Mouse (Mus musculus) neural tube, embryonic 13.5 days (tissue): ENCODE results near the gene Gm20388. TPM values are rescaled to one million over a fixed set of nuclear protein-coding genes. Genes with fewer than 3 reads are reported as not detected.
A peak's percentile ranks its signal among the peaks of the same experiment; 100 is the strongest.

Source experiments
- ATAC-seq: fragments of 200-750 bp; cut with Nextera tagmentation; 2 replicates; pipeline ENCODE4 v1.8.0; 2017; ENCODE audit warnings: low read depth, mild to moderate bottlenecking, moderate TSS enrichment, moderate library complexity
- H3K27ac ChIP-seq: fragments of 300-500 bp; sonication (generic); replicated peaks from 2 replicates; pipeline ENCODE4 v1.5.1; 2015; ENCODE audit warnings: moderate library complexity, mild to moderate bottlenecking, inconsistent platforms
- H3K27me3 ChIP-seq: fragments of 300-500 bp; sonication (generic); 2 replicates; pipeline ENCODE4 v1.6.1; 2015; ENCODE audit warnings: mild to moderate bottlenecking, inconsistent platforms
- H3K36me3 ChIP-seq: fragments of 300-500 bp; sonication (generic); 2 replicates; pipeline ENCODE4 v1.6.1; 2015; ENCODE audit warnings: mild to moderate bottlenecking, inconsistent platforms
- H3K4me1 ChIP-seq: fragments of 300-500 bp; sonication (generic); replicated peaks from 2 replicates; pipeline ENCODE4 v1.6.1; 2015; ENCODE audit warnings: inconsistent platforms
- H3K4me2 ChIP-seq: fragments of 300-500 bp; sonication (generic); 2 replicates; pipeline ENCODE4 v1.6.1; 2015; ENCODE audit warnings: inconsistent platforms, mild to moderate bottlenecking, moderate library complexity
- H3K4me3 ChIP-seq: fragments of 300-500 bp; sonication (generic); 2 replicates; pipeline ENCODE4 v1.5.1; 2015; ENCODE audit warnings: mild to moderate bottlenecking, inconsistent platforms
- H3K9ac ChIP-seq: fragments of 300-500 bp; sonication (generic); 2 replicates; pipeline ENCODE4 v1.6.1; 2015; ENCODE audit warnings: moderate library complexity, mild to moderate bottlenecking, inconsistent platforms
- H3K9me3 ChIP-seq: fragments of 300-500 bp; sonication (generic); 2 replicates; pipeline ENCODE4 v1.6.1; 2016; ENCODE audit warnings: inconsistent platforms
- WGBS: fragments of 180-500 bp; shearing (Covaris S2); methylation state at CpG from one replicate; pipeline ENCODE4 v1.1.7; 2015; 5-methylcytosine and 5-hydroxymethylcytosine counted together
- polyA plus RNA-seq: library from polyadenylated mRNA; unstranded; fragments of >200 nt; fragmentation: Nextera tagmentation; extraction: Ambion mirVana; gene quantifications from 2 replicates; pipeline ENCODE4 v1.2.1, GENCODE M21; 2015

Gm20388 gene
- polyA plus RNA-seq, 1 experiment from 2014 or later, result 0.27 TPM

- 67% methylated on average over 5 of the region's 5 CpGs for WGBS
- H3K27me3 ChIP-seq, result no peaks in the 10 kb centered on the region
- H3K4me2 ChIP-seq, result no peak overlapping the region
- no peak overlapping the region for H3K4me3 ChIP-seq
- H3K4me1 ChIP-seq, result peaks cover 5% of the 10 kb centered on the region; the same call in 1 of the 2 replicates
- H3K36me3 ChIP-seq, result no peaks in the 10 kb centered on the region
- no peak overlapping the region for H3K9ac ChIP-seq
- H3K9me3 ChIP-seq, result no peaks in the 10 kb centered on the region
- no peak for ATAC-seq
- no peak overlapping the region for H3K27ac ChIP-seq
Observed at GRCm38 (mm10) chr8:122875186-122875585, 2964.5 kb downstream of the Gm20388 start.

DNA sequence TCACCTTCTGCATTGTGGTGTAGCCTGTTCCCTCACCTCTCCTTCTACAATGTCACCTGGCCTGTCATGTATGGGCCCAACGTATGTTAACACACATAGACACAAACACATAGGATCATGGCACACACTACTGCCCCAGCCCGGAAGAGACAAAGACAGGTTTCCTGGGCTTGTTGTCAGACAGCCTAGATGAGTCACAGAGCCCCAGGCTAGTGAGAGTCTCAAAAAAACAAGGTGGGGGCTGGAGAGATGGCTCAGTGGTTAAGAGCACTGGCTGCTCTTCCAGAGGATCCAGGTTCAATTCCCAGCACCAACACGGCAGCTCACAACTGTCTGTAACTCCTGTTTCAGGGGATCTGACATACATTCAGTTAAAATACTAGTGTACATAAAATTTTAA lies 2967.6 kb downstream of the Gm20388 start:
- H3K27ac ChIP-seq, result no peak overlapping the region
- no peak for ATAC-seq
- H3K27me3 ChIP-seq, result no peaks in the 10 kb centered on the region
- H3K9ac ChIP-seq, result no peak overlapping the region
- peaks cover 17% of the 10 kb centered on the region for H3K36me3 ChIP-seq
- H3K9me3 ChIP-seq, result no peaks in the 10 kb centered on the region
- WGBS, result 90% methylated on average over 3 of the region's 3 CpGs
- no peak overlapping the region for H3K4me3 ChIP-seq
- H3K4me2 ChIP-seq, result no peak overlapping the region
- no peaks in the 10 kb centered on the region; the same call in 1 of the 2 replicates for H3K4me1 ChIP-seq

GRCm38 (mm10) chr8:122880302-122880701 lies 2969.7 kb downstream of the Gm20388 start:
- WGBS, result 34% methylated on average over 3 of the region's 3 CpGs
- H3K4me2 ChIP-seq, result no peak overlapping the region
- no peak for ATAC-seq
- no peaks in the 10 kb centered on the region; the same call in 1 of the 2 replicates for H3K4me1 ChIP-seq
- no peaks in the 10 kb centered on the region for H3K9me3 ChIP-seq
- H3K27me3 ChIP-seq, result no peaks in the 10 kb centered on the region
- no peak overlapping the region for H3K9ac ChIP-seq
- no peak overlapping the region for H3K27ac ChIP-seq
- H3K36me3 ChIP-seq, result peaks cover 37% of the 10 kb centered on the region
- no peak overlapping the region for H3K4me3 ChIP-seq

DNA sequence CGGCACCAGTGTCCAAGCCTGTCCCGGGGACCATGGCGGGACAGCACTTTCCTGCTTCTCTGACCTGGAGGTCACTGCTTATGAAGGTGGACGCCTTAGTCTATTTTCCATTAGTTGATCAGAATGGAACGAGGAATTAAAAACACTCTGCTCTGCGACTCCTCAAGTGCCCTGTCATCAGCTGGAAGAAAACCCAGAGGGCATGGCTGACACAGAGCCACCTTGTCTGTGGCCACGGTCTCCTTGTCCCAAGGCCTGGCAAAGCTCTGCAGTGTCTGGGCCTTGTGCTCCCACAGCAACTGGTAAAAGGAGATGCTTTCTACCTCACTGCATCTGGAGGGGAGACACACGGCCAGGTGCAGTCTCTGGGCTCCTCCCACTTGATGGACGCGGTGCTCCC lies 2973.0 kb downstream of the Gm20388 start:
- peaks cover 71% of the 10 kb centered on the region for H3K36me3 ChIP-seq
- H3K9me3 ChIP-seq, result no peaks in the 10 kb centered on the region
- 91% methylated on average over 10 of the region's 10 CpGs for WGBS
- H3K4me3 ChIP-seq, result no peak overlapping the region
- H3K27ac ChIP-seq, result no peak overlapping the region
- no peak for ATAC-seq
- no peak overlapping the region for H3K9ac ChIP-seq
- H3K4me2 ChIP-seq, result no peak overlapping the region
- no peaks in the 10 kb centered on the region; the same call in 1 of the 2 replicates for H3K4me1 ChIP-seq
- no peaks in the 10 kb centered on the region for H3K27me3 ChIP-seq

- no peak overlapping the region for H3K4me3 ChIP-seq
- H3K9ac ChIP-seq, result no peak overlapping the region
- H3K4me1 ChIP-seq, result no peaks in the 10 kb centered on the region
- H3K27me3 ChIP-seq, result no peaks in the 10 kb centered on the region
- peaks cover 97% of the 10 kb centered on the region for H3K36me3 ChIP-seq
- no peak overlapping the region for H3K27ac ChIP-seq
- H3K4me2 ChIP-seq, result no peak overlapping the region
- 86% methylated on average over 12 of the region's 12 CpGs for WGBS
- H3K9me3 ChIP-seq, result no peaks in the 10 kb centered on the region
- ATAC-seq, result no peak
Observed at GRCm38 (mm10) chr8:122891440-122891839, 2980.8 kb downstream of the Gm20388 start.

DNA sequence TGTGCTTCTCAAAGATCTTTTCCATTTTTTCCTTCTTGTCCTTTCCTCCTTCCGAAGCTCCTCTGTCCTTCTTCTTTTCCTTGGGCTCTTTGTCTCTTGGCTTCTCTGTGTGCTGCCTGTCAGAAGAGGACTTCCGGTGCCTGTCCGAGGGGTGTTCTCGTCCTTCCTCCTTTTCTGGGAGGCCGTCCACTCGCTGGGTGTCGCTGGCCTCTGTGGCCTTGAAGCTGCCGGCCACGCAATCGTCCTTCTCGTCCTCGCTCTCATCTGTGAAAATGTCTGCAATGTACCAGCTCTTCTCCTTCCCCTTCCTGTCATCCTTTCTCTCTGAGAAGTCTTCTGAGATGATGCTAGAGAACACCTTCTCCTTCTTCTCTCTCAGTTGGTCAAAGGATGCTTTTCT lies 2982.8 kb downstream of the Gm20388 start:
- ATAC-seq, result no peak
- Histone ChIP-seq H3K9ac (0 out of 2 replicates have a peak overlapping the region, but pooled peaks have one; percentile 8), H3K9me3 (no peaks in the 10 kb centered on the region), H3K4me1 (no peaks in the 10 kb centered on the region), H3K27ac (no peak overlapping the region), H3K27me3 (no peaks in the 10 kb centered on the region), H3K4me2 (no peak overlapping the region), H3K36me3 (peaks cover 97% of the 10 kb centered on the region), H3K4me3 (no peak overlapping the region)
- WGBS, result 95% methylated on average over 12 of the region's 12 CpGs

DNA sequence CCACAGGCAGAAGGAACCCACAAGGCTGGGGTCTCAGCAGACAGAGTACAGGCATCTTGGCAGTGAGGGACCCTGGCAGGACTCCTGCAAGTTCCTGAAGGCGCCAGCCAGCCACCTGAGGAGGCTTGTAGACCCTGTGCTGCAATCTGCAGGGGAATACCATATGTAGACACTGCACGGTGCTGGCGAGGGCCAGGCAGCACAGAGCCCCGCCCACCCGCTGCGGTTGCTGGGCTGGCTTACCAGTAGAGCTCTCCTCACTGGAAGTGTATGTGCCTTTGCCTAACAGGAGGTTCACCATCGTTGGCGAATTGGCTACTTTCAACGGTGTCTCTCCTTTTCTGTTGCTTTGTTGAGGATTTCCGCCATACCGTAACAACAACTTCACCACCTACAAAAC lies 2985.7 kb downstream of the Gm20388 start:
- H3K9ac ChIP-seq, result no peak overlapping the region
- H3K4me2 ChIP-seq, result no peak overlapping the region
- no peaks in the 10 kb centered on the region for H3K9me3 ChIP-seq
- H3K36me3 ChIP-seq, result peaks cover 85% of the 10 kb centered on the region
- no peaks in the 10 kb centered on the region for H3K27me3 ChIP-seq
- H3K27ac ChIP-seq, result no peak overlapping the region
- H3K4me1 ChIP-seq, result no peaks in the 10 kb centered on the region
- H3K4me3 ChIP-seq, result no peak overlapping the region
- WGBS, result 95% methylated on average over 11 of the region's 11 CpGs
- no peak for ATAC-seq

- no peak for ATAC-seq
- Histone ChIP-seq H3K27me3 (no peaks in the 10 kb centered on the region), H3K36me3 (peaks cover 76% of the 10 kb centered on the region), H3K4me3 (no peak overlapping the region), H3K4me1 (no peaks in the 10 kb centered on the region), H3K27ac (no peak overlapping the region), H3K4me2 (no peak overlapping the region), H3K9ac (no peak overlapping the region), H3K9me3 (no peaks in the 10 kb centered on the region)
- 94% methylated on average over 8 of the region's 8 CpGs for WGBS
Observed at GRCm38 (mm10) chr8:122897200-122897599, 2986.6 kb downstream of the Gm20388 start.

DNA sequence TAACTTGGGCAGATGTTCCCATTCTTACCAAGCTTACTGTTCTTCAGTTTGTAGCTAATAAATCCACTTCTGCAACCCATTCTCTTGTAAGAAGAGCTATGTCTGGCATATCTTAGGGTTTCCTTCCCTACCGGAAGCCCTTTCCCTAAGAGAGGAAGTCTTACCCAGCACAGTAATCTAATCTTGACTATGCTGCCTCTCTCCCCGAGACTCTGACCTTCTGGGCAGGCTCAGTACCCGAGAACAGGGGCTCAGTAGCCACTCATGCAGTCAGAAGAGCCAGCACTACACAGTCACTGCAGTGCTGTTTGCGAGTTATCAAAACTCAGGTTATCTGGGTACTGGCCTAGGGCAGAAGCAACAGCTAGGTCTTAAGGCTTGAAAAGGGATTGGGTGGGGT lies 2987.4 kb downstream of the Gm20388 start:
- 90% methylated on average over 4 of the region's 4 CpGs for WGBS
- Histone ChIP-seq H3K9ac (no peak overlapping the region), H3K27ac (no peak overlapping the region), H3K27me3 (no peaks in the 10 kb centered on the region), H3K4me3 (no peak overlapping the region), H3K36me3 (peaks cover 68% of the 10 kb centered on the region), H3K4me1 (no peaks in the 10 kb centered on the region), H3K4me2 (no peak overlapping the region), H3K9me3 (no peaks in the 10 kb centered on the region)
- ATAC-seq, result no peak

DNA sequence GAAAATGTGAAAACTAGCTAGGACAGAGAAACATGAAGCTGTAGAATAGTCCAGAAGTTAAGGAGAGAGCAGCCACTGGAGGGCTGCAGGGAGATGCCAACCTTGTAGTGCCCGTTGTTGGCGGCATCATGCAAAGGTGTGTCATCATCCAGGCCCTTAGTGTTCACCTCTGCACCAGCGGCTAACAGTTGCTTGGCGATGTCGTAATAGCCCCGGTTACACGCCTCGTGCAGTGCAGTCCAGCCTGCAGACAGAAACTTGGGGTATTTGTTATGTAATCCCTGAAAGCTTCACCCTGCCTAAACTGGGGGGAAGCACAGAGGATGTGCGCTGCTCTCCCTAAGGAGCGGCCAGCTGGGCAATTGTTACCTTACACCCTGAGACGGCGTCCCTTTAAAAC lies 2987.8 kb downstream of the Gm20388 start:
- Histone ChIP-seq H3K4me2 (no peak overlapping the region), H3K36me3 (peaks cover 63% of the 10 kb centered on the region), H3K4me1 (no peaks in the 10 kb centered on the region), H3K4me3 (no peak overlapping the region), H3K27ac (no peak overlapping the region), H3K9me3 (no peaks in the 10 kb centered on the region), H3K9ac (no peak overlapping the region), H3K27me3 (no peaks in the 10 kb centered on the region)
- WGBS, result 94% methylated on average over 12 of the region's 12 CpGs
- ATAC-seq, result no peak

- no peak for ATAC-seq
- peaks cover 57% of the 10 kb centered on the region for H3K36me3 ChIP-seq
- no peaks in the 10 kb centered on the region for H3K27me3 ChIP-seq
- no peak overlapping the region for H3K4me3 ChIP-seq
- H3K4me1 ChIP-seq, result no peaks in the 10 kb centered on the region
- H3K27ac ChIP-seq, result no peak overlapping the region
- H3K9ac ChIP-seq, result no peak overlapping the region
- H3K9me3 ChIP-seq, result no peaks in the 10 kb centered on the region
- WGBS, result 71% methylated on average over 5 of the region's 5 CpGs
- no peak overlapping the region for H3K4me2 ChIP-seq
Observed at GRCm38 (mm10) chr8:122899085-122899484, 2988.4 kb downstream of the Gm20388 start.

DNA sequence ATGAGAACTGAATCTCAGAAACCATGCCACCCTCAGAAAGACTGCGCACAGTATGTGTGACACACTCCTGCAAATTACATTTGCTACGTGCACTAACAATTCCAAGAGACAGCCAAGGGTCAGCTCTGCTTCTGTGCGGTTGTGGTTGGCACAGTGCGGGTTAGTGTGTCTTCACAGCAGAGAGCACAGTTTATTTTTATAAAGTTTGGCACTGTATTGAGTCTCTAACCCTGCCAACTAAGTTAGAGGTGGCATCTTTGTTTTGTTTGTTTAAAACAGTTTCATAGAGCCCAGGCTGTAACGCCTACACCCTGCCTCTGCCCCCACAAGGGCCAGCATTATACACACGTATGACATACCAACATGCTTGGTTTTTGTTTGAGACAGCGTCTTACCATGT lies 2990.8 kb downstream of the Gm20388 start:
- H3K9ac ChIP-seq, result no peak overlapping the region
- no peak for ATAC-seq
- 93% methylated on average over 7 of the region's 7 CpGs for WGBS
- H3K4me1 ChIP-seq, result peaks cover 4% of the 10 kb centered on the region
- no peak overlapping the region for H3K4me2 ChIP-seq
- H3K4me3 ChIP-seq, result no peak overlapping the region
- no peaks in the 10 kb centered on the region for H3K9me3 ChIP-seq
- H3K27me3 ChIP-seq, result no peaks in the 10 kb centered on the region
- peaks cover 33% of the 10 kb centered on the region for H3K36me3 ChIP-seq
- H3K27ac ChIP-seq, result no peak overlapping the region

GRCm38 (mm10) chr8:122901892-122902515 lies 2991.4 kb downstream of the Gm20388 start:
- Histone ChIP-seq H3K27me3 (no peaks in the 10 kb centered on the region), H3K4me3 (no peak overlapping the region), H3K27ac (no peak overlapping the region), H3K4me2 (no peak overlapping the region), H3K4me1 (peaks cover 9% of the 10 kb centered on the region), H3K9ac (no peak overlapping the region), H3K9me3 (no peaks in the 10 kb centered on the region), H3K36me3 (peaks cover 29% of the 10 kb centered on the region)
- ATAC-seq, result no peak
- WGBS, result 94% methylated on average over 8 of the region's 8 CpGs
